Mouse (Mus musculus) kidney, postnatal 14 days (tissue): Measurements from ENCODE around the gene Gm20422.

Experiments used
- DNase-seq: peaks from one replicate; pipeline ENCODE4 v3.0.0; 2022; ENCODE audit warnings: mixed read lengths

The Gm20422 gene

DNA sequence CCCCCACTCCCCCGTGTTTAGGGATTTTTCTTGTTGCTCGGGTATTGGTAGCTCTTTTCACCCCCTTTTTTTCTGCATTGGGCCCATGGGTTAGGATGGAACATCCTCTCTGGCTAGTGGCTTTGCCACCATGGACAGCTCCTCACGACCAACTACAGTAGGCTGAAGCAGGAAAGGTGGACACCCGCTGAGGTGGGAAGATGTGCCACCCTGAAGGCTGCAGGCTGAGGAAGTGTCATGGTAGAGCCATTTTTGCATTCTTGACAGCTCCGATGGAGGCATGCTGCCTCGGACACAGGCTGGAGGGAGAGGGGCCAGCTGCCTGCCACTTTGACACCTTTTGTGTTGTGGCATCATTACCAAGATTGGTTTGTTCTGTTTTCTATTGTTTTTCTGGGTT lies 72.9 kb downstream of the Gm20422 start:
- no peak for DNase-seq
